Mouse (Mus musculus): Measurements from ENCODE around the gene Ntn4. TPM values are rescaled to one million over a fixed set of nuclear protein-coding genes. Genes with fewer than 3 reads are reported as not detected.

Gene Ntn4
- polyA plus RNA-seq, 1 experiment = 0.48 TPM

DNA sequence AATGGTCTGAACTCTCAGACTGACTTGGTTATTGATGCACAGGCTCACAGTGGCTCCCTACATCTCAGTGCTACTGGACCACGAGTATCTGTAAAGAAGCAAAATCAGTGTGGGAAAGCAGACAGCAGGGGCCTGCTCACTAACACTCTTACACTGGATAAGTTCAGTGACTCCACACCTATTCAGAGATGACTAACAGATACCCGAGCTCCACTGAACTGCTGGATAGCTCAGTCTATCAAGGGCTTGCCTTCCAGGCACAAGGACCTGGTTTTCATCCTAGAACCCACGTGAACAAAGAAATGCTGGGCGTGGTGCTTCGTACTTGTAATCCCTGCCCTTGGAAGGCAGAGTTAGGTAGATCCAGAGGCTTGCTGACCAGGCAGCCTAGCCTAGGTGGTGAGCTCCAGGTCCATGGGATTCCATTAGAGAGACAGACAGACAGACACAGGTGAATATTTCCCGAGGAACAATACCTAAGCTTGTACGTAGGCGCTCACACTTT, 8.2 kb downstream of the Ntn4 start:
- H3K36me3 ChIP-seq (ENCODE audit: control insufficient read depth, insufficient read depth) = no peaks in the 10 kb centered on the region
- H3K27me3 ChIP-seq (ENCODE audit: control insufficient read depth, insufficient read depth, insufficient read length) = no peaks in the 10 kb centered on the region
- no peak overlapping the region for H3K4me3 ChIP-seq (ENCODE audit: insufficient read depth, poor library complexity, severe bottlenecking)
- H3K79me2 ChIP-seq (ENCODE audit: control insufficient read depth, insufficient read depth) = no peaks in the 10 kb centered on the region
- H3ac ChIP-seq (ENCODE audit: control insufficient read depth, insufficient read length, low read depth) = no peak overlapping the region
- no peaks in the 10 kb centered on the region for H3K79me3 ChIP-seq (ENCODE audit: low read depth)
- no peak for TF ChIP-seq MYOG (IDR thresholded peaks at IDR 0.05; ENCODE audit: control insufficient read depth, extremely low read depth, insufficient read length)
- no peak for TF ChIP-seq CTCF (IDR thresholded peaks at IDR 0.05; ENCODE audit: control insufficient read depth, insufficient read depth, insufficient read length)
- TF ChIP-seq MAX (IDR thresholded peaks at IDR 0.05) = peak; percentile 32
- TF ChIP-seq USF1 (IDR thresholded peaks at IDR 0.05; ENCODE audit: low read depth) = peak; percentile 71
- no peak for TF ChIP-seq FOSL1 (IDR thresholded peaks at IDR 0.05; ENCODE audit: insufficient read depth, low read length, poor library complexity, severe bottlenecking)
- no peak for TF ChIP-seq CEBPB (IDR thresholded peaks at IDR 0.05; ENCODE audit: low read depth)
- TF ChIP-seq MYOD1 (IDR thresholded peaks at IDR 0.05; ENCODE audit: control insufficient read depth, insufficient read length, low read depth) = no peak

- H3K4me3 ChIP-seq (ENCODE audit: insufficient read depth, poor library complexity, severe bottlenecking) = no peak overlapping the region
- no peaks in the 10 kb centered on the region for H3K27me3 ChIP-seq (ENCODE audit: control insufficient read depth, insufficient read depth, insufficient read length)
- H3K79me3 ChIP-seq (ENCODE audit: low read depth) = no peaks in the 10 kb centered on the region
- no peak for TF ChIP-seq USF1 (IDR thresholded peaks at IDR 0.05; ENCODE audit: low read depth)
- no peak for TF ChIP-seq MYOD1 (IDR thresholded peaks at IDR 0.05; ENCODE audit: control insufficient read depth, insufficient read length, low read depth)
- TF ChIP-seq MAX (IDR thresholded peaks at IDR 0.05) = no peak
- TF ChIP-seq FOSL1 (IDR thresholded peaks at IDR 0.05; ENCODE audit: insufficient read depth, low read length, poor library complexity, severe bottlenecking) = no peak
- TF ChIP-seq CTCF (IDR thresholded peaks at IDR 0.05; ENCODE audit: control insufficient read depth, insufficient read depth, insufficient read length) = no peak
- TF ChIP-seq MYOG (IDR thresholded peaks at IDR 0.05; ENCODE audit: control insufficient read depth, extremely low read depth, insufficient read length) = no peak
- TF ChIP-seq CEBPB (IDR thresholded peaks at IDR 0.05; ENCODE audit: low read depth) = no peak
- H3K36me3 ChIP-seq (ENCODE audit: control insufficient read depth, insufficient read depth) = no peaks in the 10 kb centered on the region
- H3K79me2 ChIP-seq (ENCODE audit: control insufficient read depth, insufficient read depth) = no peaks in the 10 kb centered on the region
- H3ac ChIP-seq (ENCODE audit: control insufficient read depth, insufficient read length, low read depth) = no peak overlapping the region
These were observed 8.6 kb downstream of the Ntn4 start for GRCm38 (mm10) chr10:93649127-93649526.

DNA sequence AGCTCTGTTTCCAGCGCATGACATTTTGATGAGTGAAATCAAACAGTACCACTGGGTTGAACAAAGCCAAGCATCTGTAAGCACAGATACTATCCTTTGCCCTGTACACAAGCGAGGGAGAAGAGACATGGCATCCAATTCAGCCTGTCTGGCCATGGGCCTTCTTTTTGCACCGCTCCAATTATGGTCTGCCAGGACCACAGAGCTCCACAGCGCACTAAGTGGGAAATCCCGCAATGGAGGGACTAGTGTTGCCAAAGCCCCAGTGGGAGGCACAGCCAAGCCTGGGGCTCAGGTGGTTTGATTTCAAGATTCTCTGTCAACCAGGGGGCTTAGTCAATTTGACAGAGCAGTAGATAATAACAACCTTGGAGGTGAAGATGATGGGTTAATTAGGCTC, 9.1 kb downstream of the Ntn4 start:
- Histone ChIP-seq H3K4me3 (ENCODE audit: insufficient read depth, poor library complexity, severe bottlenecking) (no peak overlapping the region), H3ac (ENCODE audit: control insufficient read depth, insufficient read length, low read depth) (no peak overlapping the region)

DNA sequence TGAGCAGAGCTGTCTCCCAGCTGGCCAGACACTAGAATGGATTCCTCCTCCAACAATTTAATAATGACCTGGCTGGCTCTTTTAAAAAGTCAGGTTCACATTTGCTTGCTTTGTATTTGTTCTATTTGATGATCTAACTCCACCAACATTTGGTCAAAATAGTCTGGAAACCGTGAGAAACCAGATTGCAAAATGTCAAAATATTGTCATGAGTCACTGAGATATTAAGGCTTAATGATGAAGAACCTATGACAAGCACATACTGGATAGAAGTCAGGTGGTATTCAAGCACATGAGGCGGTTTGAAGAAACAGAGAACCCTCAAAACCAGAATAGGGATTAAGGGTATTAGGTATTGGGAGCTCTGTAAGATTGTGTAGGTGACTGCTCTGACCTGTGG, 12.8 kb downstream of the Ntn4 start:
- no peak overlapping the region for H3K4me3 ChIP-seq (ENCODE audit: insufficient read depth, poor library complexity, severe bottlenecking)
- H3ac ChIP-seq (ENCODE audit: control insufficient read depth, insufficient read length, low read depth) = no peak overlapping the region
- H3K36me3 ChIP-seq (ENCODE audit: control insufficient read depth, insufficient read depth) = no peaks in the 10 kb centered on the region
- TF ChIP-seq CTCF (IDR thresholded peaks at IDR 0.05; ENCODE audit: control insufficient read depth, insufficient read depth, insufficient read length) = no peak
- TF ChIP-seq MYOD1 (IDR thresholded peaks at IDR 0.05; ENCODE audit: control insufficient read depth, insufficient read length, low read depth) = no peak
- no peak for TF ChIP-seq FOSL1 (IDR thresholded peaks at IDR 0.05; ENCODE audit: insufficient read depth, low read length, poor library complexity, severe bottlenecking)
- no peak for TF ChIP-seq MAX (IDR thresholded peaks at IDR 0.05)
- TF ChIP-seq MYOG (IDR thresholded peaks at IDR 0.05; ENCODE audit: control insufficient read depth, extremely low read depth, insufficient read length) = no peak
- TF ChIP-seq USF1 (IDR thresholded peaks at IDR 0.05; ENCODE audit: low read depth) = no peak
- TF ChIP-seq CEBPB (IDR thresholded peaks at IDR 0.05; ENCODE audit: low read depth) = no peak
- no peaks in the 10 kb centered on the region for H3K79me3 ChIP-seq (ENCODE audit: low read depth)
- no peaks in the 10 kb centered on the region for H3K79me2 ChIP-seq (ENCODE audit: control insufficient read depth, insufficient read depth)
- no peaks in the 10 kb centered on the region for H3K27me3 ChIP-seq (ENCODE audit: control insufficient read depth, insufficient read depth, insufficient read length)

More for the DNA sequence above, 9.1 kb downstream of the Ntn4 start:
- H3K27me3 ChIP-seq (ENCODE audit: control insufficient read depth, insufficient read depth, insufficient read length) = no peaks in the 10 kb centered on the region
- H3K36me3 ChIP-seq (ENCODE audit: control insufficient read depth, insufficient read depth) = no peaks in the 10 kb centered on the region
- TF ChIP-seq FOSL1 (IDR thresholded peaks at IDR 0.05; ENCODE audit: insufficient read depth, low read length, poor library complexity, severe bottlenecking) (no peak), MYOD1 (IDR thresholded peaks at IDR 0.05; ENCODE audit: control insufficient read depth, insufficient read length, low read depth) (no peak), MYOG (IDR thresholded peaks at IDR 0.05; ENCODE audit: control insufficient read depth, extremely low read depth, insufficient read length) (no peak), CTCF (IDR thresholded peaks at IDR 0.05; ENCODE audit: control insufficient read depth, insufficient read depth, insufficient read length) (no peak), MAX (IDR thresholded peaks at IDR 0.05) (no peak), CEBPB (IDR thresholded peaks at IDR 0.05; ENCODE audit: low read depth) (no peak)
- no peaks in the 10 kb centered on the region for H3K79me2 ChIP-seq (ENCODE audit: control insufficient read depth, insufficient read depth)
- H3K79me3 ChIP-seq (ENCODE audit: low read depth) = no peaks in the 10 kb centered on the region

GRCm38 (mm10) chr10:93655428-93655827, 14.9 kb downstream of the Ntn4 start:
- Histone ChIP-seq H3K36me3 (ENCODE audit: control insufficient read depth, insufficient read depth) (no peaks in the 10 kb centered on the region), H3K27me3 (ENCODE audit: control insufficient read depth, insufficient read depth, insufficient read length) (no peaks in the 10 kb centered on the region), H3K4me3 (ENCODE audit: insufficient read depth, poor library complexity, severe bottlenecking) (no peak overlapping the region), H3ac (ENCODE audit: control insufficient read depth, insufficient read length, low read depth) (no peak overlapping the region), H3K79me3 (ENCODE audit: low read depth) (no peaks in the 10 kb centered on the region), H3K79me2 (ENCODE audit: control insufficient read depth, insufficient read depth) (no peaks in the 10 kb centered on the region)
- no peak for TF ChIP-seq FOSL1 (IDR thresholded peaks at IDR 0.05; ENCODE audit: insufficient read depth, low read length, poor library complexity, severe bottlenecking)
- no peak for TF ChIP-seq MYOD1 (IDR thresholded peaks at IDR 0.05; ENCODE audit: control insufficient read depth, insufficient read length, low read depth)
- TF ChIP-seq CEBPB (IDR thresholded peaks at IDR 0.05; ENCODE audit: low read depth) = no peak
- TF ChIP-seq MYOG (IDR thresholded peaks at IDR 0.05; ENCODE audit: control insufficient read depth, extremely low read depth, insufficient read length) = no peak
- TF ChIP-seq USF1 (IDR thresholded peaks at IDR 0.05; ENCODE audit: low read depth) = no peak
- TF ChIP-seq CTCF (IDR thresholded peaks at IDR 0.05; ENCODE audit: control insufficient read depth, insufficient read depth, insufficient read length) = no peak
- no peak for TF ChIP-seq MAX (IDR thresholded peaks at IDR 0.05)

- H3K79me3 ChIP-seq (ENCODE audit: low read depth) = no peaks in the 10 kb centered on the region
- H3ac ChIP-seq (ENCODE audit: control insufficient read depth, insufficient read length, low read depth) = no peak overlapping the region
- no peaks in the 10 kb centered on the region for H3K36me3 ChIP-seq (ENCODE audit: control insufficient read depth, insufficient read depth)
These were observed 19.3 kb downstream of the Ntn4 start for GRCm38 (mm10) chr10:93659792-93660191.

More at GRCm38 (mm10) chr10:93659792-93660191, 19.3 kb downstream of the Ntn4 start:
- no peaks in the 10 kb centered on the region for H3K79me2 ChIP-seq (ENCODE audit: control insufficient read depth, insufficient read depth)
- TF ChIP-seq FOSL1 (IDR thresholded peaks at IDR 0.05; ENCODE audit: insufficient read depth, low read length, poor library complexity, severe bottlenecking) (no peak), CEBPB (IDR thresholded peaks at IDR 0.05; ENCODE audit: low read depth) (no peak), MYOD1 (IDR thresholded peaks at IDR 0.05; ENCODE audit: control insufficient read depth, insufficient read length, low read depth) (no peak), MAX (IDR thresholded peaks at IDR 0.05) (no peak), MYOG (IDR thresholded peaks at IDR 0.05; ENCODE audit: control insufficient read depth, extremely low read depth, insufficient read length) (no peak), USF1 (IDR thresholded peaks at IDR 0.05; ENCODE audit: low read depth) (no peak), CTCF (IDR thresholded peaks at IDR 0.05; ENCODE audit: control insufficient read depth, insufficient read depth, insufficient read length) (no peak)
- no peak overlapping the region for H3K4me3 ChIP-seq (ENCODE audit: insufficient read depth, poor library complexity, severe bottlenecking)
- H3K27me3 ChIP-seq (ENCODE audit: control insufficient read depth, insufficient read depth, insufficient read length) = no peaks in the 10 kb centered on the region
